Mouse (Mus musculus): Measurements from ENCODE around the gene Tns3. TPM values are rescaled to one million over a fixed set of nuclear protein-coding genes. Genes with fewer than 3 reads are reported as not detected.
A peak's percentile ranks its signal among the peaks of the same experiment; 100 is the strongest.

Gene Tns3
- polyA plus RNA-seq, 1 experiment from 2014 or later, result 10.1 TPM

DNA sequence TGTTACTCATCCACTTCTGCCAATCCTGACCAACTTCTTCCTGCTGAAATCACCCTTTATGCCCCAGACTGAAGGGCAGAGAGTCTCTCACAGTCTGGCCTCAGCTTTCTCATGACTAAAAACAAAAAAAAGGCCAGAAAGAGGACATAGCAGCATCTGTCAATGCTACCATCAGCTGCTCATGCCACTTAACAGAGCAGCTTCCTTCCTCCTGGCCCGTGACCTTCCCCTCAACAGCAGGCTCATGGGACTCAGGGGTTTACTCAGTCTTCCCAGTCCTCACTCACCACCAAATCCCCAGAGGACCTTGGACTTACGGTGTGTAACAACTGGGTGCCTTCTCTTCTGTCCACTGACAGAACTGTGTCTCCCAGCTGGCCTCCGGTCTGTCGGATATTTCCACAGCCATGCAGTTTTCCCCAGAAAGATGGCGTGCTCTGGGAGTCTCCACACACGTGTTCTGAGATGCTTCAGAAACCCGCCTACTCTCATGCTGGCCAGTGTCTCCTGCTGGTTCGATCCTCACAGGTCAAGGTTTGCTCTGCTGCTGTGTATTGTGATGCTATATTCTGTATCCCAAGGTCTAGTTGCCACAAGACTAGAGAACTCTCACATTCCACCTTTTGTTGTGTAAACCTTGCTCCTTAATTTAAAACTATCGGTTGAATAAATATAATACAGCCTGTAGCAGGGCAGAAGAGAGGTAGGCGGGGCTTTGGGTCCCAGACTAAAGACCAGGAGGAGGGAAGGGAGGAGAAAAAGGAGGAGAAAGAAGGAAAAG is 59.4 kb downstream of the Tns3 start:
- Histone ChIP-seq H3K27ac (ENCODE audit: low read depth, low read length) (no peak overlapping the region), H3K36me3 (ENCODE audit: control insufficient read depth, insufficient read depth, low read length) (no peaks in the 10 kb centered on the region), H3K9me3 (ENCODE audit: control insufficient read depth, low read length) (no peaks in the 10 kb centered on the region), H3K9ac (ENCODE audit: low read length) (no peak overlapping the region), H3K27me3 (ENCODE audit: control insufficient read depth, insufficient read depth, low read length) (no peaks in the 10 kb centered on the region), H3K4me2 (ENCODE audit: low read depth) (no peak overlapping the region), H3K4me1 (ENCODE audit: control insufficient read depth, insufficient read depth, low read length) (0 out of 2 replicates have a peak, but pooled peaks cover 5% of the 10 kb centered on the region), H3K4me3 (ENCODE audit: low read depth, low read length) (no peak overlapping the region)
- DNase-seq (ENCODE audit: low spot score), result no peak
- WGBS, result 90% methylated on average over 10 of the region's 10 CpGs
- no peak for ATAC-seq (ENCODE audit: insufficient read depth, low FRiP score, low TSS enrichment)

DNA sequence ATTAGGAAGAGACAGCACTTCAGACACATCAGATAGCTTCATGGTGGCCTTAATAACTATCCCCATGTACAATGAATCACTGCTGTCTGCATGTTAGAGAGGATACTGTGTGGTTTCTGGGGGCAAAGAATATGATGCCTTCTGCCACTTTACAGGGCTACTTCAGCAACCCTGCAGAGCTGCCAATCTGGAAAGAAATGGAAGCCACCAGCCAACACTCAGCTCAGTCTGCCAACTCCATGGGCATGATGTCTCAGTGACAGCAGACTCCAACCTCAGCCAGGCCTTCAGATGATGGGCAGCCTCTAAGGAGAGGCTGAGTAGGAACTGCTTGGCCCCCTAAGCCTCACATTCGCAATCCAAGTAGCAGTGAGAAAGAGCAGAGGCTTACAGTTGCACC is 61.7 kb downstream of the Tns3 start:
- H3K4me2 ChIP-seq (ENCODE audit: low read depth), result no peak overlapping the region
- H3K36me3 ChIP-seq (ENCODE audit: control insufficient read depth, insufficient read depth, low read length), result no peaks in the 10 kb centered on the region
- ATAC-seq (ENCODE audit: insufficient read depth, low FRiP score, low TSS enrichment) (no peak), DNase-seq (ENCODE audit: low spot score) (no peak)
- 89% methylated on average over 1 of the region's 1 CpGs for WGBS
- H3K9ac ChIP-seq (ENCODE audit: low read length), result no peak overlapping the region
- 0 out of 2 replicates have a peak, but pooled peaks cover 5% of the 10 kb centered on the region for H3K4me1 ChIP-seq (ENCODE audit: control insufficient read depth, insufficient read depth, low read length)
- H3K9me3 ChIP-seq (ENCODE audit: control insufficient read depth, low read length), result no peaks in the 10 kb centered on the region
- no peak overlapping the region for H3K4me3 ChIP-seq (ENCODE audit: low read depth, low read length)
- H3K27ac ChIP-seq (ENCODE audit: low read depth, low read length), result no peak overlapping the region
- no peaks in the 10 kb centered on the region for H3K27me3 ChIP-seq (ENCODE audit: control insufficient read depth, insufficient read depth, low read length)

DNA sequence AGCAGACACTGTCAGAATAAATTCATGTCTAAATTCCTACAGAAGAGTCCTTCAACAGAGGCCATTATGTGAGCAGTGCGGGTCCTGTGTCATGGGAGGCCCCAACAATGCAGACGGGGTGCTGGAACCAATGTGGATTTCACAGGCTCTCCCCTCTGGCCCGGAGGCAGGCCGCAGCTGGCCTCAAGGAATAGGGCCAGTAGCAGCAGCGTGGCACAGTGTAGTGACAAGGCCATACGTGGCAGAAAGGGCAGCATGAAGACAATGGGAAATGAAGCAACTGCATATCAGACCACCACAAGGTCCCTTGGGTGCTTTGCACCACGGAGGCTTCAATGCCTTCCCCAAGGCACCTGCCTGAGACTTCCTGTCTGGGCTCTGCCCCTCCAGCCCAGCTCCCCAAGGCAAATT is 62.9 kb downstream of the Tns3 start:
- ATAC-seq (ENCODE audit: insufficient read depth, low FRiP score, low TSS enrichment) (peak; percentile 95), DNase-seq (ENCODE audit: low spot score) (peak; percentile 71)
- H3K27ac ChIP-seq (ENCODE audit: low read depth, low read length), result no peak overlapping the region

DNA sequence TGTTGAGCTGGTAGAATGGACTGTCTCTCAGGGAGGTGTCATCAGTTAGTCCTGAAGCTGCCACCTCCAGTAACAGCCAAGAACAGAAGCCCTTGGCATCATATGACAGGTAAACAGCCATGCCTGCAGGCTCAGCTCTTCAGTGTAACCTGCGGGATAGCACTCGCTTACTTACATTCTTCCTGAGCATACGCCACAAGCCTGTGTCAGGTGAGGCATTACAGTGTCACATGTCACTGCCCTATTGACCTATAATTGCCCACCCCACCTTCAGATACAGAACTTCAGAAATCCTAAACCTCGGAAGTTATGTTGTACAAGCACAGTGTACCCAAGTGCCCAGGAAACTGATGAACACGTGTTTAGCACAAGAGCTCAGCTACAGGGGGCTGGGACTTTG is 68.7 kb downstream of the Tns3 start:
- H3K27ac ChIP-seq (ENCODE audit: low read depth, low read length), result no peak overlapping the region
- ATAC-seq (ENCODE audit: insufficient read depth, low FRiP score, low TSS enrichment) (no peak), DNase-seq (ENCODE audit: low spot score) (no peak)
- WGBS, result 90% methylated on average over 5 of the region's 5 CpGs
- no peak overlapping the region for H3K9ac ChIP-seq (ENCODE audit: low read length)
- no peaks in the 10 kb centered on the region for H3K36me3 ChIP-seq (ENCODE audit: control insufficient read depth, insufficient read depth, low read length)
- H3K27me3 ChIP-seq (ENCODE audit: control insufficient read depth, insufficient read depth, low read length), result no peaks in the 10 kb centered on the region
- no peak overlapping the region for H3K4me3 ChIP-seq (ENCODE audit: low read depth, low read length)
- no peaks in the 10 kb centered on the region for H3K4me1 ChIP-seq (ENCODE audit: control insufficient read depth, insufficient read depth, low read length)
- no peaks in the 10 kb centered on the region for H3K9me3 ChIP-seq (ENCODE audit: control insufficient read depth, low read length)
- no peak overlapping the region for H3K4me2 ChIP-seq (ENCODE audit: low read depth)

More for the DNA sequence above, 62.9 kb downstream of the Tns3 start:
- 45% methylated on average over 7 of the region's 7 CpGs for WGBS
- Histone ChIP-seq H3K36me3 (ENCODE audit: control insufficient read depth, insufficient read depth, low read length) (no peaks in the 10 kb centered on the region), H3K27me3 (ENCODE audit: control insufficient read depth, insufficient read depth, low read length) (no peaks in the 10 kb centered on the region), H3K4me1 (ENCODE audit: control insufficient read depth, insufficient read depth, low read length) (0 out of 2 replicates have a peak, but pooled peaks cover 5% of the 10 kb centered on the region), H3K4me2 (ENCODE audit: low read depth) (no peak overlapping the region), H3K9me3 (ENCODE audit: control insufficient read depth, low read length) (no peaks in the 10 kb centered on the region), H3K4me3 (ENCODE audit: low read depth, low read length) (no peak overlapping the region), H3K9ac (ENCODE audit: low read length) (no peak overlapping the region)

DNA sequence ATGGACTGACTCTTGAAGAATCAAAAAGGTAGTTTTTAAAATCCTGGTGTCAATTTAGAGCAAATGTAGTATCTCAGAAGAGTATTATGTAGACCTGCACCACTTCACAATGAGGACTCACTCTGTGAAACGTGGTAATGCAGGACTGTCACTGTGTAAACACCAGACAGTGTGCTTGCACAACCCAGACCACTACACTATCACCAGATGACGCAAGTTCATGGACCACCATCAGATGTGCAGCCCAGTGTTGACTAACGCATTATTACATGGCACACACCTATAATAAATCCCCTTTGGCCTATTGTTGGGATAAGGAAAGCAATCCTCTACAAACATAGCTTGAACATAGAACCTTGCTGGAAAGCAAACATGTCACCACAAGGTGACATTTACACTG is 71.2 kb downstream of the Tns3 start:
- ATAC-seq (ENCODE audit: insufficient read depth, low FRiP score, low TSS enrichment), result no peak
- no peak for DNase-seq (ENCODE audit: low spot score)
- Histone ChIP-seq H3K4me1 (ENCODE audit: control insufficient read depth, insufficient read depth, low read length) (no peaks in the 10 kb centered on the region), H3K4me3 (ENCODE audit: low read depth, low read length) (no peak overlapping the region), H3K9ac (ENCODE audit: low read length) (no peak overlapping the region), H3K36me3 (ENCODE audit: control insufficient read depth, insufficient read depth, low read length) (no peaks in the 10 kb centered on the region; the same call in 1 of the 2 replicates), H3K27me3 (ENCODE audit: control insufficient read depth, insufficient read depth, low read length) (no peaks in the 10 kb centered on the region), H3K27ac (ENCODE audit: low read depth, low read length) (no peak overlapping the region), H3K9me3 (ENCODE audit: control insufficient read depth, low read length) (no peaks in the 10 kb centered on the region), H3K4me2 (ENCODE audit: low read depth) (no peak overlapping the region)
- WGBS, result 94% methylated on average over 3 of the region's 3 CpGs

DNA sequence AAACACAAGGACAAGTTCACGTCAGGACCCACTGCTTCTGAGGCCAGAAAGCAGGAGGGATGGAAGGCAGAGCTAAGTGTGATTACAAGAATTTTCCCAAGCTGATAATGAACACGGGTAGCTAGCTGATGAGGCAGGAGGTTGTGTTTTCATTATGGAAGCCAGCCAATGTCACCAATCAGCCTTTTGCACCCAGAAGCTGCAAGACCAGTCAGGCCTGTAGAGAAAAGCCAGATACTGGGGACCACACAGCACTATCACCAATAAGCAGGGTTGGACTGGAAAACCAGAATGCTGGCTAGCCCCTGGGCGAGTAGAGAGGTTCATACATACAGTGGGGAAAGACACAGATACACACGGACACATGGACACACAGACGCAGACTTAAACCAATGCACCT is 73.1 kb downstream of the Tns3 start:
- Histone ChIP-seq H3K4me3 (ENCODE audit: low read depth, low read length) (no peak overlapping the region), H3K36me3 (ENCODE audit: control insufficient read depth, insufficient read depth, low read length) (no peaks in the 10 kb centered on the region; the same call in 1 of the 2 replicates), H3K9me3 (ENCODE audit: control insufficient read depth, low read length) (no peaks in the 10 kb centered on the region), H3K4me1 (ENCODE audit: control insufficient read depth, insufficient read depth, low read length) (no peaks in the 10 kb centered on the region), H3K4me2 (ENCODE audit: low read depth) (no peak overlapping the region), H3K27ac (ENCODE audit: low read depth, low read length) (no peak overlapping the region), H3K9ac (ENCODE audit: low read length) (no peak overlapping the region), H3K27me3 (ENCODE audit: control insufficient read depth, insufficient read depth, low read length) (no peaks in the 10 kb centered on the region)
- ATAC-seq (ENCODE audit: insufficient read depth, low FRiP score, low TSS enrichment) (no peak), DNase-seq (ENCODE audit: low spot score) (no peak)
- WGBS, result 92% methylated on average over 5 of the region's 5 CpGs

DNA sequence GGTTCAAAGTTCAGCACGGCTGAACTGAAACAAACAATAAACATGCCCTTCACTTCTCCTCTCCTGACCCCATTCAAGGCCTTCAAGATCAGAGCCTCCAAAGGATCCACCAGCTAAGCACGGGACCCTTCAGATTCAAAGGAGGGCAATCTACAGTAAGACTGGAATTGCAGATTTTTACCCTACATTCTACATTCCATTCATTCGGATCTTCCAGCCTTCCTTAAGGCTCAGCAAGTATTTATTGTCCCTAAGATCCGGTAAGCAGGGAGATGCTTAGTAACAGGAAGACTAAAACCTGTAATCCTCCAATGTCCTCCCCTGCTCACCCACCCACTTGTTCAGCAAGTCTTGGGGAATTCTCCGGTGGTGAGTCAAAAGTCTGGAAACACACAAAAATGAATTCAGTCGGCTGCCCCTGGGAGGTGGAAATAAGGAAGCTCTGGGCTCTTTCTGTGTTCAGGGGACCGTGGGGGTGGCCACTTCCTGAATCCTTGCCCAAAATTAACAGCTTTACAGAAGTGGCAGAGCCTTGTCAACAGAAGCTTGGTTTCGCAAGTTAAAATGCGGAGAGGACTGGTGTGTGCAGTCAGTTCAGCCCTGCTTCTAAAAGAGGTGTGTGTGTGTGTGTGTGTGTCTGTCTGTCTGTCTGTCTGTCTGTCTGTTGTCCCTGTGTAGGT is 75.0 kb downstream of the Tns3 start:
- no peaks in the 10 kb centered on the region; the same call in 1 of the 2 replicates for H3K36me3 ChIP-seq (ENCODE audit: control insufficient read depth, insufficient read depth, low read length)
- H3K4me1 ChIP-seq (ENCODE audit: control insufficient read depth, insufficient read depth, low read length), result no peaks in the 10 kb centered on the region
- WGBS, result 76% methylated on average over 9 of the region's 9 CpGs
- H3K4me2 ChIP-seq (ENCODE audit: low read depth), result no peak overlapping the region
- no peak overlapping the region for H3K27ac ChIP-seq (ENCODE audit: low read depth, low read length)
- DNase-seq (ENCODE audit: low spot score) (no peak), ATAC-seq (ENCODE audit: insufficient read depth, low FRiP score, low TSS enrichment) (no peak)
- H3K4me3 ChIP-seq (ENCODE audit: low read depth, low read length), result no peak overlapping the region
- H3K9ac ChIP-seq (ENCODE audit: low read length), result no peak overlapping the region
- no peaks in the 10 kb centered on the region for H3K27me3 ChIP-seq (ENCODE audit: control insufficient read depth, insufficient read depth, low read length)
- no peaks in the 10 kb centered on the region for H3K9me3 ChIP-seq (ENCODE audit: control insufficient read depth, low read length)

DNA sequence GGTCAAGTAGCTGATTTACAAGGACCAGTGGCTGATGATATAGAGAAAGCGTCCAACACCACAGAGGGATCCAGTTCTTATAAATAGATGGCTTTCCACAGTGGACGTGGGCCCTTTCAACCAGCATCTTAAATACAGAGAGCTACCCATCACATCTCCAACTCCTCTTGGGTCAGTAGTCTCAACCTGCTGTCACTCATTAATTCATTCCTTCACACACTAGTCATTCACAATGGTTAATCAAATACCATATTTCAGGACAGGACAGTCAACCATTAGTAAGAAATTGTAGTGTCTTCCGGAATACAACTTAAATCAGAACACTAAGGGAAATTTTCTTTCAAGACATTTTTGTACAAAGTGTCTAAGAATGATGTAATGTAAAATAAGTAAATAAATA is 76.4 kb downstream of the Tns3 start:
- Histone ChIP-seq H3K4me3 (ENCODE audit: low read depth, low read length) (no peak overlapping the region), H3K4me1 (ENCODE audit: control insufficient read depth, insufficient read depth, low read length) (no peaks in the 10 kb centered on the region), H3K4me2 (ENCODE audit: low read depth) (no peak overlapping the region), H3K27ac (ENCODE audit: low read depth, low read length) (no peak overlapping the region), H3K36me3 (ENCODE audit: control insufficient read depth, insufficient read depth, low read length) (no peaks in the 10 kb centered on the region; the same call in 1 of the 2 replicates), H3K27me3 (ENCODE audit: control insufficient read depth, insufficient read depth, low read length) (no peaks in the 10 kb centered on the region), H3K9me3 (ENCODE audit: control insufficient read depth, low read length) (no peaks in the 10 kb centered on the region), H3K9ac (ENCODE audit: low read length) (no peak overlapping the region)
- no peak for DNase-seq (ENCODE audit: low spot score)
- no peak for ATAC-seq (ENCODE audit: insufficient read depth, low FRiP score, low TSS enrichment)
- WGBS, result 88% methylated on average over 3 of the region's 3 CpGs
